Mouse (Mus musculus): Measurements from ENCODE around the gene Oca2.

The Oca2 gene

GRCm38 (mm10) chr7:56381750-56382421 lies 142.3 kb downstream of the Oca2 start:
- in situ Hi-C loops (cut with MboI, MseI) = no loop called here

GRCm38 (mm10) chr7:56382706-56383105 lies 143.1 kb downstream of the Oca2 start:
- in situ Hi-C loops (cut with MboI, MseI) = no loop called here

GRCm38 (mm10) chr7:56388295-56388694 lies 148.7 kb downstream of the Oca2 start:
- in situ Hi-C loops (cut with MboI, MseI) = no loop called here

GRCm38 (mm10) chr7:56418182-56418836 lies 178.7 kb downstream of the Oca2 start:
- in situ Hi-C loops (cut with MboI, MseI) = no loop called here

DNA sequence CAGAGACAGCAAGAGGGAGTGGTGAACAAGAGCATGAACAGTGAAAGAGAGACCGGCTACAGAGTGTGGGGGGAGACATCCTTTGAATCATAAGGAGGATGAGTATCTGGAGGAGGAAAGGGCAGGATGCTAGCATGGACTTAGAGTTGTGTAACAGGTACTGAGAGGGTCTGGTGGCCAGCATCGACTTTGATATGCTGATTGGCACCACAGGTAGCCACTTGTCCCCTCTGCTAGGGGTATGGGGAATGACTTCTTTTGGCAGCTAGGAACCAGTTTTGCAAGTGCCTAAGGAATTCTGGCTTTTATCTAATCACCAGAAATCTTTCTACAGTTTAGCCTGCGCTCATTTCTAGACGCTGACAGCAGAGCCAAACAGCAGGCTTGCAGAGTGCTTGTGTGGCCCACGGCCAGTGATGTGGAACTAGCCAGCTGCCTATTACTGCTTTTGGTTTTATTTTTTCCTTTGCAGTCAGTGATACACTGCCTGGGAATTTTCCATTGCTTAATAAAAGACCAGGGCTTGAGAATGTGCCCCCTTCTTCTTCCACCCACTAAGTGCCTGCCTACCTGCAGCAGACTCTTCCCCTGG lies 179.8 kb downstream of the Oca2 start:
- in situ Hi-C loops (cut with MboI, MseI) = no loop called here

- in situ Hi-C loops (cut with MboI, MseI) = no loop called here
Measured at GRCm38 (mm10) chr7:56421946-56422345, 182.4 kb downstream of the Oca2 start.

DNA sequence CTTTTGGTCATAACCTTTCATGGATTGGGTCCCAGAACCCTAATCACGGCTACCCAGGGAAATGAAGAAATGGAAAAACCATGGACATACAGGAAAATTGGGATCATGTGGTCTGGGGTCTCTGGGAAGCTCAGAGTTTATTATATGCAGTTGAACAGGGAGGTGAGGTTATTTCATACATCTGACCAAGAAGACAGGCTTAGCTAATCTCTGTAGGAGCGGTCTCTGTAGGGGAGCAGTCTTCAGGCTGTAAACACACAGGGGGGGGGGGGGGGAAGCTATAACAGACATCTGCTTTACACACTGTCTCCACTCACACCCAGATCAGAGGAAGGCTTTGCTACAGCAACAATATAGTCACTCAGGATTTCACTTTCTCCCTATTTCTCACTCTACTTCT lies 184.0 kb downstream of the Oca2 start:
- in situ Hi-C loops (cut with MboI, MseI) = no loop called here

DNA sequence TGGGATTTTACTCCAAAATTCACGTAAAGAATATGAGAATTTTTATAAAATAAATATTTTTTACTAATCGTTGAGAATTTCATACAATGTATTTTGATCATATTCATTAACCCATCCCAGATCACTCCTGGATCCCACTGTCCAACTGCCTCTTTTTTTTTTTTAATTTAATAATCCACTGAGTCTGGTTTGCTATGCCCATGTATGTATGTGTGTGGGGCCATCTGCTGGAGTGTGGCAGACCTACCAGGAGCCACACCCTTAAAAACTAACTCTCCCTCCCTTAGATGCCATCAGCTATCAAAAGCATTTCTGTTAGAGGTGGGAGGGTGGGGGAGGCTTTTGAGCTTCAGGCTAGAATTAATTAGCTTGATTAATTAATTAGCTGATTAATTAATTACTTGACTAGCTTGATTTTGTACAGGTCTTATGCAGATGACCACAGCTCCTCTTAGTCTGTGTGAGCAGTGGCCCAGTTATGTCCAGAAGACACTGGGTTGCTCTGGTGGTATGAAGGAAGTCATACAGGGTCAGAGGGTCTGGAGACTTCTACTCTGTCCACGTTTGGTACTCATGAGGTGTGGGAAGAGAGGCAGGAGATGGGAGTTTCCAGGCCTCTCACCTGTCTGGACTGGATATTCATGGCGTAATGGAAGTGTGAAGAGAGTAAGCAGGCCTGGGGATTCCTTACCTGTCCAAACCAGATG lies 221.4 kb downstream of the Oca2 start:
- in situ Hi-C loops (cut with MboI, MseI) = no loop called here

DNA sequence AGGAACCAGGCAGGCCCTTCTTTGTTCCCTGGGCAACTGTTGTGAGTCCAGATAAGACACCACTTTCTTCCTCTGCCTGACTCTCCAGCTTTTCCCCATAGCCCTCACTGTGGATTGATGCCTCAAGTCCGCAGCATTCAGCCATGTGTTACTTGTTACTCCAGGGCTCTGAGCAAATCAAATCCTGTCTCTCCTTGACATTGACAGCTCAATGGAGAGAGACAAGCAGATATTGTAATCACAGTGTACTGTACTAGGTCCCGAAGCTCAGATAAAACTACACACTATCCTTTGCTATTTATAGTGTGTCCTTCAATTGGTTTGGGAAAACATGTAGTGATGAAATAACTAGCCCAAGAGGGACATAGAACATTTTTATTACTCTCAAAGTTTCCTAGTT lies 258.7 kb downstream of the Oca2 start:
- in situ Hi-C loops (cut with MboI, MseI) = no loop called here

- in situ Hi-C loops (cut with MboI, MseI) = no loop called here
Measured at GRCm38 (mm10) chr7:56499319-56499718, 259.8 kb downstream of the Oca2 start.

GRCm38 (mm10) chr7:56499767-56500166 lies 260.2 kb downstream of the Oca2 start:
- in situ Hi-C loops (cut with MboI, MseI) = no loop called here

DNA sequence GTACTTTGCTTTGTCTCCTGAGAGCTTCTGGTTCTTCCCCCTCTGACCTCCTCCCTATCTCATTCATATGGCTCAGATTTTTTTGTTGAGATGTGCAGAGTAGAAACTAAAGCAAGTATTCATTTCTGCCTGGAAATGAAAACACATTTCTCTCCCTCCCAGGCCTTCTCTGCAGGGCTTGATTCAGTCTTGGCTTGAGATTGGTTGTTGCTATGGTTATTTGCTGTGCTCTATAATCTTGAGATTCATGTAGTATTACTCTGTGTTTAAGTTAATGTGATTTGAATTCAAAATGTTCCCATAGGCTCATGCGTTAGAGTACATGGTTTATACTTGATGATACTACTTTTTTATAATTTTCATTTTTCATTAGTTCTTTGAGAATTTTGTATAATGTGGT lies 260.9 kb downstream of the Oca2 start:
- in situ Hi-C loops (cut with MboI, MseI) = no loop called here

- in situ Hi-C loops (cut with MboI, MseI) = no loop called here
Measured at GRCm38 (mm10) chr7:56518581-56518980, 279.0 kb downstream of the Oca2 start.

DNA sequence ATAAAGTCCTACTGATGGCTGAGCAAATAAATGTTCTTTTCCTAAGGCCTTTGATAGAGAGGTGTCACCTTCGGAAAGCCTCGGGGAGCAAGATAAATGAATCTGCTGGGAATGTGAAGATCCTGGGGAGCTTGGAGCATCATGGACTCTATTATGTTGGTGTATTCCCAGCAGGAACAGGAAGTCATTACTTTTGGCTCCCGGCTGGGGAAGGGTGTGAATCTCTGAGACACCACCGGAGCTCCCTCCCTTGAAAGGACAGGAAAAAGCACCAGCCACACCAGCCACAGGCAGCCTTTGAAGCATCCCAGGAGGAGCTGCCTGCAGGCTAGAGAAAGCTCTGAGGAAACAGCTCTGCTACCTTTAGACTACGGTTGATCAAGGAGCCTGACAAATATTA lies 280.2 kb downstream of the Oca2 start:
- in situ Hi-C loops (cut with MboI, MseI) = loop anchor here (10.0 kb wide), 1 partner anchor 515 kb away; no protein-coding TSS in a partner anchor

DNA sequence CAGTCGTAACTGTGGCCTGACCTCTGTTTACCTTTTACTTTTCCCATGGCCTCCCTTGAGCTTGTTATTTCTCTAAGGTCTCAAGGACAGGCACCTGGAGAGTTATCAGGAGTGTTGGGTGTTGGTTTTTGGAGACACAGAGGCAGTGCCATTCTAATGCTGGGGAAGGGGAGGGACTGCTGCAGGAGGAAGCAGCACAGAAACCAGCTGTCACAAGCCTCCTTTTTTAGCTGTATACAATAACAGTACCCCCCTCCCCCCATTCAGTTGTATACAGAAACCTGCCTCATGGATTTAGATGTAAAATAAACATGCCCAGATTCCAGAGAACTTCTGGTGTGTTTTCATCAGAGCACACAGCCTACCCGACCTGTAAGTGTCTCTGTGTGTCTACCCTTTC lies 295.3 kb downstream of the Oca2 start:
- in situ Hi-C loops (cut with MboI, MseI) = no loop called here

DNA sequence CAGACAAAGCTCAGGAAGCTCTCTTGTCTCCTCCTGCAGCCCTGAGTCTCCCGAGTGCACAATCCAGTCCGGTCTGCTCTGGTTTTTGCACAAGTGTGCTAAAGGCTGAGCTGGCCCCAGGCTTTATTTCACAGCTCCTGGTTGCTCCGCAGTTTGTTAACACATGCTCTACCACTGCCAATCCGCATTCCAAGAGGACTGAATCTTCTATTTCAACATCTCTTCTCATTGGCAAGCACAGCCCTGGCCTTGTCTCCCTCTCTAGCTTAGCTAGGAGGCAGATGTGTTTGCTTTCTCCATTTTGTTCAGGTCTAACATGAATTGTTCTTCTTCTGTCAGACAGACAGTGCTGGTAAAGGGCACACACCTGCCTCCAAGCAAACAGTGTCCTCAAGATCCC lies 309.7 kb downstream of the Oca2 start:
- in situ Hi-C loops (cut with MboI, MseI) = no loop called here

- in situ Hi-C loops (cut with MboI, MseI) = no loop called here
Measured at GRCm38 (mm10) chr7:56551804-56552203, 312.2 kb downstream of the Oca2 start.

Measured in T-helper 1 cell (primary cell).